Mouse (Mus musculus) kidney, adult 2 months (tissue): ENCODE results near the gene Tmem56.

Experiments used
- CTCF ChIP-seq: fragments of 200-500 bp; conservative IDR thresholded peaks from 2 replicates; pipeline ENCODE4 v1.5.1; 2011; ENCODE audit warnings: low read depth, mild to moderate bottlenecking, control low read depth, low read length, moderate library complexity, mixed read lengths; ENCODE audit not compliant: insufficient read depth, insufficient read length
- POLR2A ChIP-seq: fragments of 200-500 bp; IDR thresholded peaks from one replicate; pipeline ENCODE4 v1.6.1; 2011; ENCODE audit warnings: low read depth, low read length, control low read depth

GRCm38 (mm10) chr3:121170631-121171030 is 112.3 kb downstream of the Tmem56 start:
- TF ChIP-seq POLR2A (no peak), CTCF (no peak)
